Mouse (Mus musculus): Measurements from ENCODE around the gene Thnsl1. TPM values are rescaled to one million over a fixed set of nuclear protein-coding genes. Genes with fewer than 3 reads are reported as not detected.
"Not testable (repeated sequence)": the region's sequence is repeated elsewhere in the genome, so short reads cannot be mapped to it uniquely, and the experiment has no call there.

The Thnsl1 gene
- polyA plus RNA-seq, 1 experiment from 2014 or later = 7.6 TPM

DNA sequence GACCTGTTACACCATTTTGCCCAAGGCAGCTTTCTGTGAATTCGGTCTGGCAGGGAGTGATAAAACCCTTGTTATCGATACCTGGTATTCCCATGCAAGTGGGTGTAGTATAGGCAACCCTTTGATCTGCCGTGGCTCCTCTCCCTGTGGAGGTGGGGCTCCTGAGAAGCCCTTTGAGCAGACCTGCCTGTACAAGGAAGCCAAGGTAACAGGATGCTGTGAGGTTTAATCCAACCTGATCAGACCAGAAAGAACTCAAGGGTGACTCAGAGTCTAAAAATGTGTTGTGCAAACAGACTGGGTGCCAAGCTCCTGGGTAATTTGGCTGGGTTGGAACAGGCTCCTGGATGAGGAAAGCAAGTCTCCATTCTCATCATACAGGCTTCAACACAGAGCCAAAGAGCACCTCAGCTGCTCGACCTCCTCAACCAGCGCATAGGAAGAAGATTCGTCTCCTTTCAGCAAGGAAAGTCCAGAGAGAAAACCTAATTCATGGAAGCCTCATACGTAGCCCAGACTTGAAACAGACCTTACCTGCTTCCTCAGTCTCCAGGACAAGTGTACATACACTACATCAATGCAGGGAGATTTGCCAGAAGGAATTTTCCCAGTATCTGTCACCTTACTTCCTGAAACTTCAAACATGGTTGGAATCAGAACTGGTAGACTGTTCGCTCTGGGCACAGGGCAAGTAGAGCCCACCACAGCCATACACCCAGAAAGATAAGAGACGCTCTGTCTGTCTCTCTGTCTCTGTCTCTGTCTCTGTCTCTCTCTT, 29.5 kb downstream of the Thnsl1 start:
- H3K36me3 ChIP-seq (ENCODE audit: insufficient read depth, low read length) = no peaks in the 10 kb centered on the region
- no peak overlapping the region for H3K27ac ChIP-seq (ENCODE audit: low read length)
- no peak overlapping the region for H3K4me2 ChIP-seq (replicated peaks; ENCODE audit: low read depth, low read length)

GRCm38 (mm10) chr2:21235844-21236386, 30.4 kb downstream of the Thnsl1 start:
- 92% methylated on average over 4 of the region's 4 CpGs for WGBS
- no peak for ATAC-seq (ENCODE audit: low FRiP score, low TSS enrichment)
- no peak overlapping the region for H3K4me3 ChIP-seq (ENCODE audit: low read length)
- H3K9me3 ChIP-seq (ENCODE audit: low read length) = no peaks in the 10 kb centered on the region
- no peak overlapping the region for H3K9ac ChIP-seq (replicated peaks; ENCODE audit: low read length)
- no peak overlapping the region for H3K4me2 ChIP-seq (replicated peaks; ENCODE audit: low read depth, low read length)
- H3K4me1 ChIP-seq (ENCODE audit: insufficient read depth, low read length) = no peaks in the 10 kb centered on the region
- H3K36me3 ChIP-seq (ENCODE audit: insufficient read depth, low read length) = no peaks in the 10 kb centered on the region
- H3K27ac ChIP-seq (ENCODE audit: low read length) = no peak overlapping the region
- H3K27me3 ChIP-seq (ENCODE audit: insufficient read depth, low read length) = no peaks in the 10 kb centered on the region

More for the DNA sequence above, 29.5 kb downstream of the Thnsl1 start:
- no peak for ATAC-seq (ENCODE audit: low FRiP score, low TSS enrichment)
- WGBS = 66% methylated on average over 9 of the region's 9 CpGs
- no peaks in the 10 kb centered on the region for H3K9me3 ChIP-seq (ENCODE audit: low read length)
- no peaks in the 10 kb centered on the region for H3K27me3 ChIP-seq (ENCODE audit: insufficient read depth, low read length)
- no peak overlapping the region for H3K4me3 ChIP-seq (ENCODE audit: low read length)
- no peak overlapping the region for H3K9ac ChIP-seq (replicated peaks; ENCODE audit: low read length)
- no peaks in the 10 kb centered on the region for H3K4me1 ChIP-seq (ENCODE audit: insufficient read depth, low read length)

- H3K4me1 ChIP-seq (ENCODE audit: insufficient read depth, low read length) = no peaks in the 10 kb centered on the region
- H3K4me2 ChIP-seq (replicated peaks; ENCODE audit: low read depth, low read length) = no peak overlapping the region
- H3K27ac ChIP-seq (ENCODE audit: low read length) = no peak overlapping the region
- WGBS = 56% methylated on average over 5 of the region's 5 CpGs
- no peaks in the 10 kb centered on the region for H3K9me3 ChIP-seq (ENCODE audit: low read length)
- H3K36me3 ChIP-seq (ENCODE audit: insufficient read depth, low read length) = no peaks in the 10 kb centered on the region
- no peaks in the 10 kb centered on the region for H3K27me3 ChIP-seq (ENCODE audit: insufficient read depth, low read length)
- no peak for ATAC-seq (ENCODE audit: low FRiP score, low TSS enrichment)
- H3K9ac ChIP-seq (replicated peaks; ENCODE audit: low read length) = no peak overlapping the region
- H3K4me3 ChIP-seq (ENCODE audit: low read length) = no peak overlapping the region
Measured at GRCm38 (mm10) chr2:21236846-21237245, 31.3 kb downstream of the Thnsl1 start.

DNA sequence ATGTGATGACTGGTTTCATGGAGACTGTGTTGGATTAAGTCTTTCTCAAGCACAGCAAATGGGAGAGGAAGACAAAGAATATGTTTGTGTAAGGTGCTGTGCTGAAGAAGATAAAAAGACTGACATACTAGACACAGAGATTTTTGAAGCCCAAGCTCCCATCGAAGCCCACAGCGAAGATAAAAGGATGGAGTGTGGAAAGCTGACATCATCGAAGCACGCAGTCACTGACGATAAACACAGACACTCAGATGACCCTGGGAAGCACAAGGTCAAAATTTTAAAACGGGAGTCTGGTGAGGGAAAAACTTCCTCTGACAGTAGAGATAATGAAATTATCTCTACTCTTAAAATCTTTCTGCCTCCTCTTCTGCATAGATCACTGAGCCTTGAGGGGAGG, 38.6 kb downstream of the Thnsl1 start:
- not testable (repeated sequence) for H3K4me3 ChIP-seq (ENCODE audit: low read length); ATAC-seq (ENCODE audit: low FRiP score, low TSS enrichment); H3K4me2 ChIP-seq (replicated peaks; ENCODE audit: low read depth, low read length); H3K4me1 ChIP-seq (ENCODE audit: insufficient read depth, low read length); H3K36me3 ChIP-seq (ENCODE audit: insufficient read depth, low read length); H3K27ac ChIP-seq (ENCODE audit: low read length); H3K27me3 ChIP-seq (ENCODE audit: insufficient read depth, low read length); H3K9me3 ChIP-seq (ENCODE audit: low read length); H3K9ac ChIP-seq (replicated peaks; ENCODE audit: low read length)
- WGBS = 71% methylated on average over 4 of the region's 6 CpGs

- Histone ChIP-seq H3K4me2 (replicated peaks; ENCODE audit: low read depth, low read length) (no peak overlapping the region), H3K27ac (ENCODE audit: low read length) (no peak overlapping the region), H3K4me1 (ENCODE audit: insufficient read depth, low read length) (no peaks in the 10 kb centered on the region), H3K4me3 (ENCODE audit: low read length) (no peak overlapping the region), H3K27me3 (ENCODE audit: insufficient read depth, low read length) (no peaks in the 10 kb centered on the region), H3K36me3 (ENCODE audit: insufficient read depth, low read length) (no peaks in the 10 kb centered on the region), H3K9ac (replicated peaks; ENCODE audit: low read length) (no peak overlapping the region), H3K9me3 (ENCODE audit: low read length) (no peaks in the 10 kb centered on the region)
- ATAC-seq (ENCODE audit: low FRiP score, low TSS enrichment) = no peak
- 81% methylated on average over 4 of the region's 4 CpGs for WGBS
Measured at GRCm38 (mm10) chr2:21244986-21245385, 39.5 kb downstream of the Thnsl1 start.

DNA sequence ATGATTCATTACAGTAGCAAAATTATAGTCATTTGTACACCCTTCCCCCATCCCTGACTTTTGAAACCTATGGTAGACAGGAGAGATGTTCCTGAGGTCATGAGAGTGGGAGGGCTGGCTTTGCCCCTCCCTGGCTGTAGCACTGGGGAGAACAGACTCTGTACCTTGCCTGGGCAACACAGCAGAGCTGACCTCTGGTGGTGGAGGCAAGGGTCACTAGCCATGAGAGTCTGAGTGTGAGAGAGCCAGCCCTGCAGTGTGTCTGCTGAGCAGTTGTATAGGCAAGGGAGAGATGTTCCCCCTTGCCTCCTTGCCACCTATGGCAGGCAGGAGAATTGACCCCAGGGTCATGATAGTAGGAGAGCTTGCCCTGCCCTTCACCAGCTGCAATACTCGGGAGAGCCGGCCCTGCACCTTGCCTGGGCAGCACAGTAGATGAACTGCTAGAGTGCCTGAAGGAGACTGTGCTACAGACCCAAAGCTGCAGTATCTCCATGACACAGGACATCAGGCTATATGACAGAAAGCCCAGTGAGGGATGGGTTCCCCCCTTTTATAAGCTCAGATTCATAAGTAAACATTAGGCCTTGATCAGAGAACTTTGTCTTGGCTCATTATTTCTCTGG, 40.1 kb downstream of the Thnsl1 start:
- Histone ChIP-seq H3K9me3 (ENCODE audit: low read length) (no peaks in the 10 kb centered on the region), H3K27ac (ENCODE audit: low read length) (no peak overlapping the region), H3K4me1 (ENCODE audit: insufficient read depth, low read length) (no peaks in the 10 kb centered on the region), H3K36me3 (ENCODE audit: insufficient read depth, low read length) (no peaks in the 10 kb centered on the region), H3K4me3 (ENCODE audit: low read length) (no peak overlapping the region), H3K4me2 (replicated peaks; ENCODE audit: low read depth, low read length) (no peak overlapping the region), H3K9ac (replicated peaks; ENCODE audit: low read length) (no peak overlapping the region), H3K27me3 (ENCODE audit: insufficient read depth, low read length) (no peaks in the 10 kb centered on the region)
- 90% methylated on average over 2 of the region's 2 CpGs for WGBS
- ATAC-seq (ENCODE audit: low FRiP score, low TSS enrichment) = peak; percentile 67; the same call in 1 of the 2 replicates

DNA sequence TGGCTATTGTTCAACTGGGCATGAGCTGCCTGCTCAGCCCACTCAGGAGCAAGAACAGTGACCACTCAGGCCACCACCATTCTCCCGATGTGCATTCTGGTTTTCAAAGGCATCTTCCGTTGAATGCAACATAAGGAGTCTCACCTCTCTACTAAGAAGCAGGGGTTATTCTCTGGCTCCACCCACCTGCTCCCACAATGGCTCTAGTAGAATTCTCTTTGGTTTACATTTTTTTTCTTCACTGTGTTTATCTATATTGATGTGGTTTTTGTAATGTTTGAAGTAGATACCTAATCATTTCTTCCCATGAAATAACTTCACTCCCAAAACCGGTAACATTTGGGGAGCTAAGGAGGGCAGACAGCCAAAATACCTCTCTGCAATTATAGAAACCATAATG, 48.1 kb downstream of the Thnsl1 start:
- Histone ChIP-seq H3K4me3 (ENCODE audit: low read length) (no peak overlapping the region), H3K27ac (ENCODE audit: low read length) (no peak overlapping the region), H3K4me1 (ENCODE audit: insufficient read depth, low read length) (no peaks in the 10 kb centered on the region), H3K27me3 (ENCODE audit: insufficient read depth, low read length) (no peaks in the 10 kb centered on the region), H3K4me2 (replicated peaks; ENCODE audit: low read depth, low read length) (no peak overlapping the region), H3K36me3 (ENCODE audit: insufficient read depth, low read length) (no peaks in the 10 kb centered on the region), H3K9me3 (ENCODE audit: low read length) (no peaks in the 10 kb centered on the region), H3K9ac (replicated peaks; ENCODE audit: low read length) (no peak overlapping the region)
- WGBS = 89% methylated on average over 3 of the region's 3 CpGs
- ATAC-seq (ENCODE audit: low FRiP score, low TSS enrichment) = no peak

DNA sequence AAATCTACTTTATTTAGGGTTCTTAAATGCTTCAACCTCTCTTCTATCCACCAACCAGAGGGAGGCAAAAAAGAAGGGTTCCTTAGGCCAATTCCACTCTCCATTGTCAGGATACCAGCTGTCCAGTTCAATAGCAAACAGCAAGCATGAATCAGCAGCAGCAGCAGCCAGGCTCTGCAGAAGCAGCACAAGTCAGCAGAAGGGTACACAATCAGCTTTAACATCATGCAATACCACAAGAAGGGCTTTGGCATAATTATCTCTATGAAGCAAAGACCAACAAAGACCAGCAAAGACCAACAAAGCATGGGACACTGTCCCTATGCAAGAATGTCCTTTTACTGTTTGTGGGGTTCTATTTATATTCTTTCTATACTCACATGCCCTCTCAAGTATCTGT, 48.8 kb downstream of the Thnsl1 start:
- ATAC-seq (ENCODE audit: low FRiP score, low TSS enrichment) = no peak
- H3K27ac ChIP-seq (ENCODE audit: low read length) = no peak overlapping the region
- H3K4me2 ChIP-seq (replicated peaks; ENCODE audit: low read depth, low read length) = no peak overlapping the region
- H3K9me3 ChIP-seq (ENCODE audit: low read length) = no peaks in the 10 kb centered on the region
- H3K27me3 ChIP-seq (ENCODE audit: insufficient read depth, low read length) = no peaks in the 10 kb centered on the region
- no peaks in the 10 kb centered on the region for H3K36me3 ChIP-seq (ENCODE audit: insufficient read depth, low read length)
- H3K4me1 ChIP-seq (ENCODE audit: insufficient read depth, low read length) = no peaks in the 10 kb centered on the region
- no peak overlapping the region for H3K9ac ChIP-seq (replicated peaks; ENCODE audit: low read length)
- H3K4me3 ChIP-seq (ENCODE audit: low read length) = no peak overlapping the region

GRCm38 (mm10) chr2:21258281-21258680, 52.8 kb downstream of the Thnsl1 start:
- Histone ChIP-seq H3K9ac (replicated peaks; ENCODE audit: low read length) (no peak overlapping the region), H3K36me3 (ENCODE audit: insufficient read depth, low read length) (no peaks in the 10 kb centered on the region), H3K4me2 (replicated peaks; ENCODE audit: low read depth, low read length) (no peak overlapping the region), H3K4me3 (ENCODE audit: low read length) (no peak overlapping the region), H3K4me1 (ENCODE audit: insufficient read depth, low read length) (no peaks in the 10 kb centered on the region), H3K27ac (ENCODE audit: low read length) (no peak overlapping the region), H3K9me3 (ENCODE audit: low read length) (no peaks in the 10 kb centered on the region), H3K27me3 (ENCODE audit: insufficient read depth, low read length) (no peaks in the 10 kb centered on the region)
- 80% methylated on average over 4 of the region's 4 CpGs for WGBS
- no peak for ATAC-seq (ENCODE audit: low FRiP score, low TSS enrichment)

DNA sequence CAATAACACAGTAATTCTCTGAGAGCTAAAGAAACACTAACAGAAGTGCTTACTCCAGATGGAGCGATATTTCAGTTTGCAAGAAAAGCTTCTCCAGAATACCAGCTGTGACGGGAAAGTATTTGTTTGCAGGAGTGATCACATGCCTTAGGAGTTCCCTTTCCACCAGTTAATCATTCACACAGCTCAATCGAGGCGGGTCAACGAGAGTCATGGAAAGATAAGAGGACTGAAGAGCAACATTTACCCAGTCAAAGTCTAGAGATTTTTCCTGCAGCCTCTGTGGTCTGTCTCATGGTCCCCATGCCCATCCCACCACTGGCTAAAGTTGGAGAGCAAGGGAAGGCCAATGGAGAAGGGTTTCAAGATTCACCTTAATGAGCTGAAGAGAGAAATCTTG, 53.6 kb downstream of the Thnsl1 start:
- Histone ChIP-seq H3K27me3 (ENCODE audit: insufficient read depth, low read length) (no peaks in the 10 kb centered on the region), H3K4me1 (ENCODE audit: insufficient read depth, low read length) (no peaks in the 10 kb centered on the region), H3K4me3 (ENCODE audit: low read length) (no peak overlapping the region), H3K27ac (ENCODE audit: low read length) (no peak overlapping the region), H3K4me2 (replicated peaks; ENCODE audit: low read depth, low read length) (no peak overlapping the region), H3K9ac (replicated peaks; ENCODE audit: low read length) (no peak overlapping the region), H3K9me3 (ENCODE audit: low read length) (no peaks in the 10 kb centered on the region), H3K36me3 (ENCODE audit: insufficient read depth, low read length) (no peaks in the 10 kb centered on the region)
- no peak for ATAC-seq (ENCODE audit: low FRiP score, low TSS enrichment)
- 36% methylated on average over 5 of the region's 5 CpGs for WGBS

All from kidney, embryonic 16.5 days (tissue).